Comparison of ENCODE assay signal across 17 mouse cellular contexts in the genomic region with DNA sequence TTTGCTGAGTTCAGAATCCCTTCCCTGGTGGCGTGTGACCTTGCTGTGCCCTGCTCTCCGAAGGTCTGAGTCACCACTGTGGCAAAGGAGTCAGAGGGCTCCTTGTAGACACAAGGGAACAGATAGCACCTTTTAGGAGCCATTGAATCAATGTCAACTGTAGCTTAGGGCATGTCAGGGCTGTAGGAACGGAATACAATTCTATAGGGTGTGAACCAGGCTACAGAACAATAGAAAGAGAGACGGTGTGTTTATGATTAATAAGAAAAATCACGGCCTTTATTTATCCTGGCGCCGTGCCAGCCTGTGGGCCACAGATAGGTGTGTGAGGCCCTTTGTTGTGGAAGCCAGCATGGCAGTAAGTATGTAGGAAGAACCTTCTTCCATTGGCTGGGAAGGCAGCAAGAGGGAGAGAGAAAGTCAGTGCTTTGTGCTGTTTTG.
DNase-seq lines count a peak whose midpoint lies in the region; ATAC-seq lines count a peak whose summit lies in the region.
"Had no signal": no experiment of that assay in that cellular context is flagged by ENCODE, and none has a peak within 500 bp of the region (broad histone marks: within the 10 kb centered on the region; RNA-seq: fewer than 3 reads in every experiment).

No protein-coding gene starts in this region.

- no peaks in the 10 kb centered on the region for H3K27me3 ChIP-seq in embryonic facial prominence, embryonic 14.5 days (replicated peaks; ENCODE audit: control insufficient read depth, insufficient read depth, low read length)
- no peaks in the 10 kb centered on the region for H3K27me3 ChIP-seq in embryonic facial prominence, embryonic 10.5 days (replicated peaks; ENCODE audit: low read depth, poor library complexity, severe bottlenecking)
- H3K27me3 ChIP-seq in stomach, embryonic 14.5 days (ENCODE audit: control insufficient read depth, insufficient read depth, low read length): no peaks in the 10 kb centered on the region
- H3K27me3 ChIP-seq: forebrain, embryonic 15.5 days; hindbrain, embryonic 15.5 days; lung, embryonic 15.5 days had no signal

- 74% methylated on average over 7 of the region's 7 CpGs for WGBS in embryonic facial prominence, embryonic 14.5 days
- 86% methylated on average over 7 of the region's 7 CpGs for WGBS in embryonic facial prominence, embryonic 10.5 days
- 56% methylated on average over 7 of the region's 7 CpGs for WGBS in stomach, embryonic 14.5 days

- H3K27ac ChIP-seq in embryonic facial prominence, embryonic 14.5 days (replicated peaks; ENCODE audit: low read depth, low read length): no peak overlapping the region
- no peak overlapping the region for H3K27ac ChIP-seq in embryonic facial prominence, embryonic 10.5 days (replicated peaks)
- H3K27ac ChIP-seq in stomach, embryonic 14.5 days (ENCODE audit: low read length): peak overlapping the region; percentile 58; the same call in 1 of the 2 replicates
- H3K27ac ChIP-seq: forebrain, embryonic 15.5 days; hindbrain, embryonic 15.5 days; lung, embryonic 15.5 days had no signal

- H3K9ac ChIP-seq in embryonic facial prominence, embryonic 14.5 days (ENCODE audit: low read depth, low read length): no peak overlapping the region
- no peak overlapping the region for H3K9ac ChIP-seq in stomach, embryonic 14.5 days (replicated peaks; ENCODE audit: low read depth, low read length)
- H3K9ac ChIP-seq: forebrain, embryonic 15.5 days; hindbrain, embryonic 15.5 days; lung, embryonic 15.5 days had no signal

- no peaks in the 10 kb centered on the region for H3K4me1 ChIP-seq in embryonic facial prominence, embryonic 14.5 days (ENCODE audit: control insufficient read depth, insufficient read depth, low read length)
- H3K4me1 ChIP-seq in embryonic facial prominence, embryonic 10.5 days: no peaks in the 10 kb centered on the region
- H3K4me1 ChIP-seq in stomach, embryonic 14.5 days (ENCODE audit: control insufficient read depth, insufficient read depth, low read length): no peaks in the 10 kb centered on the region
- H3K4me1 ChIP-seq: forebrain, embryonic 15.5 days; hindbrain, embryonic 15.5 days had no signal

- no peaks in the 10 kb centered on the region for H3K36me3 ChIP-seq in embryonic facial prominence, embryonic 14.5 days (ENCODE audit: control insufficient read depth, insufficient read depth, low read length)
- H3K36me3 ChIP-seq in embryonic facial prominence, embryonic 10.5 days (replicated peaks): no peaks in the 10 kb centered on the region
- H3K36me3 ChIP-seq in stomach, embryonic 14.5 days (ENCODE audit: control insufficient read depth, insufficient read depth, low read length): no peaks in the 10 kb centered on the region
- H3K36me3 ChIP-seq: forebrain, embryonic 15.5 days; hindbrain, embryonic 15.5 days; lung, embryonic 15.5 days had no signal

- ATAC-seq in embryonic facial prominence, embryonic 14.5 days (ENCODE audit: low read depth): peak; percentile 65
- peak; percentile 87 for ATAC-seq in stomach, embryonic 14.5 days (ENCODE audit: insufficient number of reproducible peaks, insufficient read depth, low FRiP score, low read depth)
- no peak for ATAC-seq in CD4-positive, CD25-positive, alpha-beta regulatory T cell, adult 4 months
- ATAC-seq: forebrain, embryonic 15.5 days had no signal

- no peak overlapping the region for H3K4me2 ChIP-seq in embryonic facial prominence, embryonic 14.5 days (ENCODE audit: low read depth, low read length)
- H3K4me2 ChIP-seq in stomach, embryonic 14.5 days (replicated peaks; ENCODE audit: low read depth, low read length): no peak overlapping the region
- H3K4me2 ChIP-seq: forebrain, embryonic 15.5 days; hindbrain, embryonic 15.5 days; liver, embryonic 11.5 days; lung, embryonic 15.5 days had no signal

- DNase-seq in embryonic facial prominence, embryonic 14.5 days (ENCODE audit: low spot score): peak; percentile 51
- no peak for DNase-seq in embryonic facial prominence, embryonic 10.5 days (ENCODE audit: low spot score)
- peak; percentile 18 for DNase-seq in 3134 (ENCODE audit: extremely low read depth, insufficient read length, low spot score)
- peak; percentile 30 for DNase-seq in adrenal gland, postnatal 25 days
- DNase-seq in spleen, postnatal 10 days (ENCODE audit: low spot score in 2 of 2): no peak
- no peak for DNase-seq in right cerebral cortex, postnatal 25 days
- DNase-seq: cerebellum, adult 18-20 months; heart, adult 18-20 months; kidney, adult 8-10 months; left cerebral cortex, postnatal 4 days; right cerebral cortex, adult 18-20 months had no signal

- no peaks in the 10 kb centered on the region for H3K9me3 ChIP-seq in embryonic facial prominence, embryonic 14.5 days (ENCODE audit: control insufficient read depth, low read length)
- H3K9me3 ChIP-seq in embryonic facial prominence, embryonic 10.5 days: no peaks in the 10 kb centered on the region
- no peaks in the 10 kb centered on the region for H3K9me3 ChIP-seq in stomach, embryonic 14.5 days (ENCODE audit: control insufficient read depth, low read depth, low read length)
- H3K9me3 ChIP-seq: forebrain, embryonic 15.5 days; hindbrain, embryonic 15.5 days; lung, embryonic 15.5 days had no signal

- H3K4me3 ChIP-seq in embryonic facial prominence, embryonic 14.5 days (ENCODE audit: low read depth, low read length): no peak overlapping the region
- no peak overlapping the region for H3K4me3 ChIP-seq in embryonic facial prominence, embryonic 10.5 days
- H3K4me3 ChIP-seq in stomach, embryonic 14.5 days (ENCODE audit: low read depth, low read length): no peak overlapping the region
- H3K4me3 ChIP-seq: forebrain, embryonic 15.5 days; hindbrain, embryonic 15.5 days; lung, embryonic 15.5 days had no signal

Comparison
In these comparisons a context has a peak if more than half of its experiments do, and no peak if none do; other contexts are left out.
1. DNase-seq: peak in embryonic facial prominence, embryonic 14.5 days (single experiment), 3134 (single experiment) and adrenal gland, postnatal 25 days (single experiment); none in embryonic facial prominence, embryonic 10.5 days (single experiment), spleen, postnatal 10 days (0 of 2) and right cerebral cortex, postnatal 25 days (single experiment).